Mouse (Mus musculus) layer of hippocampus, adult 9-11 months (tissue): Measurements from ENCODE around the gene Per2.

Source experiments
- DNase-seq: peaks from one replicate; pipeline ENCODE4 v3.0.0; 2022

Gene Per2

GRCm38 (mm10) chr1:91430761-91431160 is 28.4 kb downstream of the Per2 start:
- DNase-seq = no peak

- no peak for DNase-seq
These were observed 29.9 kb downstream of the Per2 start for GRCm38 (mm10) chr1:91429212-91429611.

- peak; percentile 81 for DNase-seq
These were observed 30.5 kb downstream of the Per2 start for GRCm38 (mm10) chr1:91428614-91429013.

- no peak for DNase-seq
These were observed 32.7 kb downstream of the Per2 start for GRCm38 (mm10) chr1:91426397-91426796.

GRCm38 (mm10) chr1:91420601-91421065 is 38.5 kb downstream of the Per2 start:
- DNase-seq = no peak

GRCm38 (mm10) chr1:91419862-91420600 is 39.1 kb downstream of the Per2 start:
- no peak for DNase-seq

- DNase-seq = no peak
These were observed 41.1 kb downstream of the Per2 start for GRCm38 (mm10) chr1:91417991-91418390.

- no peak for DNase-seq
These were observed 43.8 kb downstream of the Per2 start for GRCm38 (mm10) chr1:91415311-91415710.

- no peak for DNase-seq
These were observed 44.2 kb downstream of the Per2 start for GRCm38 (mm10) chr1:91414903-91415302.

GRCm38 (mm10) chr1:91413898-91414594 is 45.1 kb downstream of the Per2 start, which contains the start of gene Hes6:
Gene Hes6 (minus strand): TSS chr1:91414038.
- peak; percentile 63 for DNase-seq

GRCm38 (mm10) chr1:91413536-91413897 is 45.6 kb downstream of the Per2 start:
- DNase-seq = no peak

- DNase-seq = peak; percentile 96
These were observed 46.1 kb downstream of the Per2 start for GRCm38 (mm10) chr1:91413030-91413506.

GRCm38 (mm10) chr1:91412286-91413029 is 46.7 kb downstream of the Per2 start:
- no peak for DNase-seq

GRCm38 (mm10) chr1:91411631-91412285 is 47.4 kb downstream of the Per2 start:
- DNase-seq = no peak

- DNase-seq = no peak
These were observed 51.3 kb downstream of the Per2 start for GRCm38 (mm10) chr1:91407819-91408218.

GRCm38 (mm10) chr1:91405406-91406169 is 53.5 kb downstream of the Per2 start:
- DNase-seq = no peak

- no peak for DNase-seq
These were observed 54.1 kb downstream of the Per2 start for GRCm38 (mm10) chr1:91404976-91405375.

GRCm38 (mm10) chr1:91398260-91399062 is 60.7 kb downstream of the Per2 start, which contains the start of gene Ilkap:
Gene Ilkap (minus strand): TSS chr1:91398815.
- peak; percentile 83 for DNase-seq

GRCm38 (mm10) chr1:91397927-91398259 is 61.2 kb downstream of the Per2 start:
- DNase-seq = no peak

GRCm38 (mm10) chr1:91390369-91390768 is 68.8 kb downstream of the Per2 start:
- DNase-seq = no peak

GRCm38 (mm10) chr1:91381091-91381471 is 78.0 kb downstream of the Per2 start:
- no peak for DNase-seq
